Mouse (Mus musculus) heart, adult 2 months (tissue): ENCODE measurements at regions not wholly inside any gene's neighbourhood (a gene's known extent, or its start where the extent isn't known, plus 50 kb on each side); places are given as distances from the start of the nearest gene placed in this dataset.

Experiments
- DNase-seq, 2 experiments: peaks; one replicate each; pipeline ENCODE4 v3.0.0; 2021
- H3K27ac ChIP-seq: fragments of 200-600 bp; 2 replicates; pipeline ENCODE4 v1.8.1; 2022
- H3K27me3 ChIP-seq: fragments of 200-500 bp; 2 replicates; pipeline ENCODE4 v1.6.1; 2012; ENCODE audit warnings: mild to moderate bottlenecking, low read length, inconsistent platforms, mixed read lengths; ENCODE audit not compliant: control insufficient read depth, insufficient read depth
- H3K36me3 ChIP-seq: fragments of 200-500 bp; 2 replicates; pipeline ENCODE4 v1.6.1; 2012; ENCODE audit warnings: low read length, inconsistent platforms; ENCODE audit not compliant: control insufficient read depth, insufficient read depth
- H3K4me1 ChIP-seq: fragments of 200-500 bp; 2 replicates; pipeline ENCODE4 v1.6.1; 2011; ENCODE audit warnings: low read length; ENCODE audit not compliant: control insufficient read depth, insufficient read depth
- H3K4me3 ChIP-seq: fragments of 200-600 bp; 2 replicates; pipeline ENCODE4 v1.8.1; 2022
- H3K79me2 ChIP-seq: fragments of 200-500 bp; replicated peaks from 2 replicates; pipeline ENCODE4 v1.6.1; 2012; ENCODE audit warnings: mild to moderate bottlenecking, inconsistent platforms, low read length, moderate library complexity, mixed read lengths; ENCODE audit not compliant: control insufficient read depth, insufficient read depth
- H3K9ac ChIP-seq: fragments of 200-500 bp; 2 replicates; pipeline ENCODE4 v1.6.1; 2012; ENCODE audit warnings: low read depth, mild to moderate bottlenecking, control low read depth, inconsistent platforms, low read length, mixed read lengths
- CTCF ChIP-seq: fragments of 200-600 bp; IDR thresholded peaks from 2 replicates; pipeline ENCODE4 v1.8.1; 2022; ENCODE audit warnings: antibody characterized with exemption, mild to moderate bottlenecking, moderate library complexity
- EP300 ChIP-seq: fragments of 200-500 bp; IDR thresholded peaks from 2 replicates; pipeline ENCODE4 v1.6.1; 2011; ENCODE audit warnings: low read depth, low read length, control low read depth; ENCODE audit not compliant: insufficient read depth
- POLR2A ChIP-seq: fragments of 200-500 bp; IDR thresholded peaks from 2 replicates; pipeline ENCODE4 v1.6.1; 2011; ENCODE audit warnings: mild to moderate bottlenecking, low read depth, low read length, control low read depth; ENCODE audit not compliant: insufficient read depth
- WGBS: fragments of 180-500 bp; shearing (Covaris S2); methylation state at CpG from one replicate; pipeline ENCODE4 v1.1.7; 2018; 5-methylcytosine and 5-hydroxymethylcytosine counted together
- intact Hi-C: fragments of 180-260 bp; cut with DNase I; formaldehyde crosslinking; loops from one replicate; pipeline ENCODE4 v1.15.1; 2025

DNA sequence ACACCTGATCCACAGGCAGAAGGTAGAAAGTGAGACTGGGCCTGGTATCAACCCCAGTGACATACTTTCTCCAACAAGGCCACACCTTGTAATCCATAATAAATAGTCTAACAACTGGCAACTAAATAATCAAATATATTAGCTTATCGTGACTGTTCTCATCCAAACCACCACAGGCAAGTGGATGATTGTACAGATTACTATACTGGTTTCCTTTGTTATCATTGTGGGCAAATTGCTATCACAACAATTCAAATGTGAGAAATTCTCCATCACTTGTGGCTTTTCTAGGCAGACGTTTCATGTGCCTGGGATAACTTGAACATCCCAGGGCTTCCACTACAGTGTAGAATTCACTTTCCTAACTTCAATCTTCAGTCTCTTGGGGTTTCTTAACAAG, 112.6 kb upstream of the Max start:
- no peak for DNase-seq
- no peak overlapping the region for H3K9ac ChIP-seq
- no peaks in the 10 kb centered on the region for H3K79me2 ChIP-seq
- intact Hi-C loops: no loop called here
- no peaks in the 10 kb centered on the region for H3K27me3 ChIP-seq
- TF ChIP-seq EP300 (no peak), CTCF (no peak), POLR2A (no peak)
- H3K27ac ChIP-seq: no peak overlapping the region
- no peak overlapping the region for H3K4me3 ChIP-seq
- no peaks in the 10 kb centered on the region for H3K4me1 ChIP-seq
- H3K36me3 ChIP-seq: no peaks in the 10 kb centered on the region
- WGBS: 62% methylated on average over 2 of the region's 2 CpGs

DNA sequence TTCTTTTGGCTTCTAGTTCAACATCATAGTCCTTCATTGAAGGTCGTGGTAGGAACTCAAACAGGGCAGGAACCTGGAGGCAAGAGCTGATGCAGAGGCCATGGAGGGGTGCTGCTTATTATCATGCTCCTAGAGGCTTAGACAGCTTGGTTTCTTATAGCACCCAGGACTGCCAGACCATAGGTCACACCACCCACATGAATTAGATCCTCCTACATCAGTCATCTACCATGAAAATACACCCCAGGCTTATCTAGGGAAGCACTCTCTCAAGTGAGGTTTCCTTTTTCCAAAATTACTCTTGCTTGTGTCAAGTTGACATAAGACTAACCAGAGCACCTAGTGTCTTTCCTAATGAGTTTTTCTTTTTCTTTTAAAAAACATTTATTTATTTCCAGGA, 109.7 kb upstream of the Max start:
- H3K27me3 ChIP-seq: no peaks in the 10 kb centered on the region
- H3K9ac ChIP-seq: no peak overlapping the region
- DNase-seq: no peak
- intact Hi-C loops: no loop called here
- TF ChIP-seq CTCF: no peak
- no peak for TF ChIP-seq POLR2A
- no peak for TF ChIP-seq EP300
- 64% methylated on average over 1 of the region's 1 CpGs for WGBS
- no peaks in the 10 kb centered on the region for H3K79me2 ChIP-seq
- no peak overlapping the region for H3K4me3 ChIP-seq
- no peaks in the 10 kb centered on the region for H3K4me1 ChIP-seq
- H3K36me3 ChIP-seq: no peaks in the 10 kb centered on the region
- no peak overlapping the region for H3K27ac ChIP-seq

DNA sequence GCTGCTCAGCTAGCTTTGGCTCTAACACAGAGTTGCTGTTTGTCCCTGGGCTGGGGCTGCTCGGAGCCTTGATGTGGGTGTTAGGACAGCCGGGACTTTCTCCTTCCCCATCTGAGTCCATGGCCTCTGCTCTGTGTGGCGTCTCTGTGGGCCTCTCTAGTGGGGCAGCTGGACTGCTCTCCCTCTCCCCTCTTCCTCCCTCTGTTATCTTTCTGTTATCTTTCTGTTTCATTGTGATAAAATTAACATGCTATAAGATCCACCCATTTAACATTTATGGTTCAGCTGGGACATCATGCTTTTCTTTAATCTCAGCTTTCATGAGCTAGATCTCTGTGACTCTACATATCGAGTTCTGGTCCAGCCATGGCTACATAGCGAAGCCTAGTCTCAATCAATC, 105.9 kb upstream of the Max start:
- 84% methylated on average over 5 of the region's 5 CpGs for WGBS
- intact Hi-C loops: no loop called here
- Histone ChIP-seq H3K27ac (no peak overlapping the region), H3K4me3 (no peak overlapping the region), H3K27me3 (no peaks in the 10 kb centered on the region), H3K4me1 (no peaks in the 10 kb centered on the region), H3K36me3 (no peaks in the 10 kb centered on the region), H3K79me2 (no peaks in the 10 kb centered on the region), H3K9ac (no peak overlapping the region)
- TF ChIP-seq POLR2A: no peak
- no peak for TF ChIP-seq CTCF
- no peak for TF ChIP-seq EP300
- DNase-seq: no peak

DNA sequence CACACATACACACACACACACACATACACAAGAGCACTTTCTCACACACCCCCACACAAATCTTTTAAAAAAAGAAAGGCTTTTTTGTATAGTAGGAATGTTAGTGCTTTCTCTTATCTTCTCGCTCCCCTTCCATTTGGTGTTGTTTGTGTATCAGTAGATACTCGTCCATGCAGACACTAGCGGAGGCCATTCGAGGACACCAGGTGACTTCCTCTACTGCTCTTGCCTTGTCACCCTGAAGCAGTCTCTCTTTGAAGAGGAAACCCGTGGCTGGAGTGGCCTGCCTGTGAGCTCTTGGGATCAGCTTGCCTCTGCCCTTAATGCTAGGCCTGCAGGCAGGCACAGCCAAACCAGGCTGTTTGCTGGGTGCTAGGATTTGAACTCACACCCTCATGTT, 105.1 kb upstream of the Max start:
- no peaks in the 10 kb centered on the region for H3K79me2 ChIP-seq
- no peak overlapping the region for H3K4me3 ChIP-seq
- TF ChIP-seq POLR2A: no peak
- intact Hi-C loops: no loop called here
- no peak overlapping the region for H3K27ac ChIP-seq
- no peaks in the 10 kb centered on the region for H3K36me3 ChIP-seq
- no peak for DNase-seq
- 63% methylated on average over 5 of the region's 5 CpGs for WGBS
- H3K27me3 ChIP-seq: no peaks in the 10 kb centered on the region
- H3K4me1 ChIP-seq: no peaks in the 10 kb centered on the region
- no peak overlapping the region for H3K9ac ChIP-seq

DNA sequence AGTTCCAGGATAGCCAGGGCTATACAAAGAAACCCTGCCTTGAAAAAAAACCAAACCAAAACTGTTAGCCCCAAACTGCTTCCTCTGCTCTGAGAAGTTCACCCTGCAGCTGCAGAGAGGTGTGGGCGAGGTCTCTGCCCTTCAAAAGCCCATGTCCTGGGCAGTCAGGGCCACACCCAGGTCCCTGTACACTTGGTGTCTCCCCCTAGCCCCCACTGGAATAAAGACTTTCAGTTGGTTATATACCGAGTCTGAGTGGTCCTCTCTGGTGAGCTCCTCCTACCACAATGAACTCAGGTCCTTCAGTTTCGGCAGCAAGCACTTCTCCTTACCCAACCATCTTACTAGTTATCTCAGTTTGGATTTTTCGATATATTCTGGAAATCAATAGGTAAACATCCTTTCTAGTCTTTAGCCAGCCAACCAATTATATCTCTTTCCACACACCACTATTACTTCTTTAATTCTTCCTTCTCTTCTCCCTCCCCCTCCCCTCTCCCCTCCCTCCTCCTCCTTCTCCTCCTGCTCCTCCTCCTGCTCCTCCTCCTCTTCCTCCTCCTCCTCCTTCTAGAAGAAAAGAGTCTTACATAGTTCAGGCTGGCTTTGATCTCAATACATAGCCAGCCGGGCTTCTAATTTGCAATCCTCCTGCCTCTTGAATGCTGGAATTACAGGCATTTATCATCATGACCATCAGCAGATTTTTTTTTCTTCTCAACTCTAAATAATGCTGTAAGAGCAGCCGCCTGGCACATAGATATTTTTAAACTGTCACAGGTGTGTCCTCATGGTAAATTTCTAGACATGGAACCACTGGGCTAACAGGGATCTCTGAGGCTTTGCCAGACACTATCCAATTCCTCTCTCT, 103.9 kb upstream of the Max start:
- no peak overlapping the region for H3K4me3 ChIP-seq
- H3K27me3 ChIP-seq: no peaks in the 10 kb centered on the region
- TF ChIP-seq CTCF (no peak), EP300 (no peak), POLR2A (no peak)
- no peaks in the 10 kb centered on the region for H3K36me3 ChIP-seq
- 72% methylated on average over 6 of the region's 6 CpGs for WGBS
- intact Hi-C loops: no loop called here
- peaks cover 4% of the 10 kb centered on the region for H3K4me1 ChIP-seq
- DNase-seq: no peak
- no peak overlapping the region for H3K9ac ChIP-seq
- H3K79me2 ChIP-seq: no peaks in the 10 kb centered on the region
- no peak overlapping the region for H3K27ac ChIP-seq

DNA sequence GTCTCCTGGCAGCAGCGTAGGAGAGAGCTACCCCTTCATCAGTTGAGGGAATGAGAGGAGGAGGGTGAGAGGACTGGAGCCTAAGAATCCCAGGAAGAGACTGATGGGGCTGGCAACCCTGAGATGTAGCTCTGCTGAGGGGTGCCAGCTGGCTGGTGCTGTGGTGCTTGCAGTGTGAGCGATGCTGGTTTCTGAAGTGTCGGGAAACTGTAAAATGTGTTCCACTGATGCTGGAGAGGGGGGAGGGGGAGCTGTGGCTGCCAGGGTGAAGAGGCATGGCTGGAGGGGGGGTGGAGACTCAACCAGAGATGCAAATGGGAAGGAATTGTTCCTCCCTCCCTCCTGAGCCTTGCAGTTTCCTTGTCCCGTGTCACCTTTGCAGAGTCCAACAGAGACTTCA, 102.0 kb upstream of the Max start:
- Histone ChIP-seq H3K4me1 (peaks cover 4% of the 10 kb centered on the region), H3K79me2 (no peaks in the 10 kb centered on the region), H3K4me3 (no peak overlapping the region), H3K27ac (no peak overlapping the region), H3K36me3 (no peaks in the 10 kb centered on the region), H3K9ac (no peak overlapping the region), H3K27me3 (no peaks in the 10 kb centered on the region)
- DNase-seq: no peak
- 67% methylated on average over 4 of the region's 4 CpGs for WGBS
- no peak for TF ChIP-seq POLR2A
- no peak for TF ChIP-seq CTCF
- TF ChIP-seq EP300: no peak
- intact Hi-C loops: no loop called here
